Mouse (Mus musculus): ENCODE measurements around the gene Nfatc2.

DNA sequence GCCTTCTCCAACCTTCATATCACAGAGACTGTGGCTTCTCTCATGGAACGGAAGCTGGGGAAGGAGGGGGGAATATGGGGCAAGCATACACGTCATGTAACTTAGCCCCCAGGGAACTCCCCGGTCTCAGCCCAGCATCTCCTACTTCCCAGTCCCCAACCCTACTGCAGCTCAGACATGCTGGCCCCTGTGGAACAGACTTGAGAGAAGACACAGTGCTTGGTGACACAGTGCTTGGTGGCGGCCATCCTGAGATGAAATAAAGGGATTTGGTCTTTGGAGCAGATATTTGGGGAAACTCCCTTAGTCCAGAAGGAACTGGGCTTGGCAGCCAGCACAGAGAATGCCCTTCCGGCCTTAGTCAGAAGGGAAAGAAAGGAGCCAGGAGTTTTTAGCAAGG, 87.3 kb downstream of the Nfatc2 start:
- no peak for TF ChIP-seq GATA1 (IDR thresholded peaks at IDR 0.05; ENCODE audit: borderline replicate concordance, low read length)
- no peak for TF ChIP-seq FLI1 (IDR thresholded peaks at IDR 0.05; ENCODE audit: low read length)

Data from megakaryocyte, embryonic 14.5 days (primary cell).